Mouse (Mus musculus): ENCODE results near the gene Rhbdf1.
A peak's percentile ranks its signal among the peaks of the same experiment; 100 is the strongest.

Rhbdf1 gene

DNA sequence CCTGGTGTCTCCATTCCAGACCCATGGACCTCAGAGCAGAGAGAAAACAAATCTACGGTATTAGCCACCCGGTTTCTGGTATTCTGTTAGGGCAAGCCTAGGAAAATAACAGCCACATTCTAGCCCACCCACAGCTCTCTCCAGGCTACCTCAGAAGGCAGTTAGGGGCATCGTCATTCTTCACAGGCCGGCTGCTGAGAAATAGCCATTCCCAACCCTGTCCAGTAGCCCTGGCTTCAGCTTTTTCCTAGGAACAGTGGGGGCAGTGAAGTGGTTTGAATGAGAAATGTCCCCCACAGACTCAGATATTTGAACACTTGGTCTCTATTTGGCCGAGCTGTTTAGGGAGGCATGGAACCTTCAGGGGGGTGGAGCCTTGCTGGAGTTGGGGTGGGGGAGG, 32.7 kb downstream of the Rhbdf1 start:
- no peak for DNase-seq (ENCODE audit: low read depth)

DNA sequence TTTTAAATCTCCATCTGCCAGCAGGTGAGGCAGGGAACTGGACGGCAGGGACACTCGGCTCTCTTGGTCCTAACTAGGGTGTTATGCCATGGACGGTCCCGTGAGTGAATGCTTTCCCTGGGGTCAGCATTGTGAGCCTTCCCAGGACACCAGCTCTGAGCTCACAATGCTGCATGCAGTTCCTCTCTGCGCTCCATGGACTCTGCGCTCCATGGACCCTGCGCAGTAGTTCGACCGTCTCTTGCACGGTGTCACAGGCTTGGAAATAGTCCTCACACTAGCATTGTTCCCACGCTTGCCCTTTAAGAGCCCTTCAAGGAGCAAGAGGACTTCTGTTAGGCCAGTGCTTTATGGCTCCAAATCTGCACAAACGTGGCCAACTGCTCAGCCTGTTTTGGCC, 33.2 kb downstream of the Rhbdf1 start:
- no peak for DNase-seq (ENCODE audit: low read depth)

DNA sequence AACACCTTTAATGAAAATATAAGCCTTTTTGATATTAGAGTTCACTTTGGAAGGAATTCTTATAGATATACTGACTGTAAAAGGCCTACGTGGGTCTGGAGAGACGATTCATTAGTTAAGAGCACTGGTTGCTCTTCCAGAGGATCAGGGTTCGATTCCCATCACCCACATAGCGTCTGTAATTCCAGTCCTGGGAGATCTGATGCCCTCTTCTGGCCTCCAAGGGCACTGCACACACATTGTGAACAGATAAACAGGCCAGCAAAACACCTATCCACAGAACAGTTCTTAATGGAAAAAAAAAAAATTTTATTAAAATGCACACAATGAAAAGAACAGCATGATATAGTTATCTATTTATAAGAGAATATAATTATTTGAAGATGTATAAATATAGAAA, 34.8 kb downstream of the Rhbdf1 start:
- no peak for DNase-seq (ENCODE audit: low read depth)

DNA sequence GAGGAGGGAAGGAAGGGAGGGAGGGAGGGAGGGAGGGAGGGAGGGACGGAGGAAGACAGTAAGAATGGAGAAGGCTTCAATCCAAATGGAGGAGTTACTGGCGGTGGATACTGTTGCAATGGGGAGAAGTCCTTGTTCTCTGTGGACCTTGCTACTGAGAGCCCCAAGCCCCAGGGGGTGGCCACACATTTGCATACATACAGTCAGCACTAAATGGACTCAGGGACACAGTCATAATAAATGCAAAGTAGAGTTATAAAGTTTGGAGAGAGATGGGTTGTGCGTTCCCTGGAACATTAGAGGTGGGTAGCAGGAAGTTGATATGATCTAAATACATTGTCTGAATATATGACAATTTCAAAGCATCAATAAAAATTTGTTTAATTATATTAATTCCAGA, 36.1 kb downstream of the Rhbdf1 start:
- no peak for DNase-seq (ENCODE audit: low read depth)

DNA sequence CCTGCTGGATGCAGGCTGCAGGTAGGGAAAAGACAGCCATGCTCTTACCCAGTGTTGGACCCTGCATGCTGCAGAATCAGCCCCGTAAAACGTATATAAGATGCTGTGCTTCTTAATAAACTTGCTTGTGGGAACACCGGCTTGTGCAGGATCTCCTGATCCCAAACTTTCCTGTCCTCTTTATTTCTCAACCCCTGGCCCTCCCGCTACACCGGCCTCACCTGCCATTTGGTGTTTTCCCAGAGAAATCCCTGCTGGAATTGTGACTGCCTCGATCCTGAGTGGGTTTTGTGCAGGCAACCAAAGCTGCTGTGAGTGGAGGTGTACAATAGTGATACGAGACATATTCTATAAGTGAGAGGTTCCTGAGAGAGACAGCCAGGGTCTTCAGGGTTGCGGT, 37.6 kb downstream of the Rhbdf1 start:
- no peak for DNase-seq (ENCODE audit: low read depth)

DNA sequence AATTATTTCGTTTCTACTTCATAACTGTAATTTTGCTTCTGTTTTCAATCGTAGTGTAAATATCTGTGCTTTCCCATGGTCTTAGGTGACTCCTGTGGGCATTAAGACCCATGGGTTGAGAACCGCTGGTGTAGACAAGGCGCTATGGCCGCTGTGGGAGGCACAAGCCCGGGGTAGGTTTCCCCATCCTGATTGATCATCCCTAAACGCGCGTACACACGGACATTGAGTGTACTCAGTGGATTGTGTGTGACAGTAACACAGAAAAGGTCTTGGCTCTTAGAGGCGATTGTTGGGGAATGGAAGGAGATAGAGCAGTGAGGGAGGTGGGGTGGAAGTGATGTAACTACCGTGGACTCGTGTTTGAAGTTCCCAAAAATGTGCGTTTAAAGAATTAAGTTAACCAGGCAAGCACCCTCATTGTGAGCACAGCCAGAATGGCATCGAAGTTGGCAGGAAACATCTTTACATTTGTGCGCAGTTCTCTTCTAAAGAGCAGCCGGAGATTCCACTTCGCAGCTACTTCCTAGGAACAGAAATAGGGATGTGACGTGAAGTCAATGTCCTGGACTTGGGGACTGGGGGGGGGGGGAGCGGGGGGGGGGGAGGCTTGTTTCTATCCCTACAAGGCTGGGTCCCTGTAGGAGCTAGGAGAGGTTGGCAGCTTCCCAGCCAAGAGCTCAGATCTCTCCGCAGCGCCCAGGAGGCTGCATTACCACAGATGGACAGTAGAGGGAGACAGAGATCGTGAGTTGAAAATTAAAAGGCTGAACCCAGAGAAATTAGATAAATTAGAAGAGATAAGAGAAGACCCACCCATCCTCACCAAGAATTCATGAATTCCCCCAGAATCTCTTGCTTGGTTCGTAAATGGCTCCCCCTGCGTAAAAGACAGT, 39.9 kb downstream of the Rhbdf1 start:
- peak; percentile 38 for DNase-seq (ENCODE audit: low read depth)

DNA sequence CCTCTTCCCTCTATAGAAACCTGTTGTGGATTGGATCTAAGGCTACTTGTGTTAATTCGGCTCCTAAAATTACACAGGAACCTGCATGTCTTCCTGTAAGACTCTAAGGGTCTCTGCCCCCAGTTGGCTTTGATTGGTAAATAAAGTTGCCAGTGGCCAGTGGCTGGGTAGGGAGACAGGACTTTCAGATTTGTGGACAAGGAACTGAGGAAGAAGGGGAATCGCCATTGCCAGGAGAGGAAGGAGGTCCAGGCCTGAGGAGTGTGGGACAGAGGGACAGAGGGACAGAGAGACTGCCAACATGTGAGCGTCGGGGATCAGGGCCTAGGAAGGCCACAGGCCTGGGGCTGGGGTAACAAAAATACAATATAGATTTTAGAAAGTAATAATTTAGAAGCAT, 40.9 kb downstream of the Rhbdf1 start:
- no peak for DNase-seq (ENCODE audit: low read depth)

DNA sequence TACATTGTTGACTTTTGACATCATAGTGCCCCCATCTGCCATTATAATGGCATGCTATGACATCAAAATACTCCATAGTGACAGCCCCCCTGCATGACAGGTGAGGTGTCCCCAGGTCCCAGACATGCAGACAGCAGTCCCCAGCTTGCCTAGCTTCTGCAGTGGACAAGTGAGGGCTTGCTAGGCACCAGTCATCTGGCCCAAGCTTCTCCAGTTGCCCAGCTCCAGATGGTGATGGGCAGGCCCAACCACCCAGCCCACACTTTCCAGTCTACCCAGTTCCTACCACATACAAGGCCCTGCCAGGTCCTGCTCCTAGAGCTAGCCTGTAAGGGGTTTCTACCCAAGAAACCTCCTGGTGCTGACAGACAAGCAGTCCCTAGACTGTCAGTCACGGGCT, 43.6 kb downstream of the Rhbdf1 start:
- DNase-seq (ENCODE audit: low read depth): no peak

DNA sequence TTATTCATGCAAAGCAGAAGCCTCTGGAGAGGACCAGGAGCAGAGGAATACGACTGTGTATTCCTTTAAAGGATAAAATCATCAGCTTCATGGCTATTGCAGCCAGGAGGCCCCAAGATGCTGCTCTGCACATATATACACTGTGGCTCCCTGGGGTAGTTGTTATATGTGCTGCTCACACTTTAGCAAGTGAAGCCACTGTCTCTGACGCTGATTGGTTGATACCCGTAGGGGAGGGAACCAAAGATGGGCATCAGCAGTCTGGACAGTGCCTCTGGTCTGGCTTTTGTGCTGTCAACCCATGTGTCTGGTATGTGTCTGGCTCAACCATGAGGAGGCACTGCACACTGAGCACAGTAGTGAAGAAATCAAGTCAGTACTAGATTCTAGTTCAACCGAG, 55.4 kb downstream of the Rhbdf1 start:
- no peak for DNase-seq (ENCODE audit: low read depth)

DNA sequence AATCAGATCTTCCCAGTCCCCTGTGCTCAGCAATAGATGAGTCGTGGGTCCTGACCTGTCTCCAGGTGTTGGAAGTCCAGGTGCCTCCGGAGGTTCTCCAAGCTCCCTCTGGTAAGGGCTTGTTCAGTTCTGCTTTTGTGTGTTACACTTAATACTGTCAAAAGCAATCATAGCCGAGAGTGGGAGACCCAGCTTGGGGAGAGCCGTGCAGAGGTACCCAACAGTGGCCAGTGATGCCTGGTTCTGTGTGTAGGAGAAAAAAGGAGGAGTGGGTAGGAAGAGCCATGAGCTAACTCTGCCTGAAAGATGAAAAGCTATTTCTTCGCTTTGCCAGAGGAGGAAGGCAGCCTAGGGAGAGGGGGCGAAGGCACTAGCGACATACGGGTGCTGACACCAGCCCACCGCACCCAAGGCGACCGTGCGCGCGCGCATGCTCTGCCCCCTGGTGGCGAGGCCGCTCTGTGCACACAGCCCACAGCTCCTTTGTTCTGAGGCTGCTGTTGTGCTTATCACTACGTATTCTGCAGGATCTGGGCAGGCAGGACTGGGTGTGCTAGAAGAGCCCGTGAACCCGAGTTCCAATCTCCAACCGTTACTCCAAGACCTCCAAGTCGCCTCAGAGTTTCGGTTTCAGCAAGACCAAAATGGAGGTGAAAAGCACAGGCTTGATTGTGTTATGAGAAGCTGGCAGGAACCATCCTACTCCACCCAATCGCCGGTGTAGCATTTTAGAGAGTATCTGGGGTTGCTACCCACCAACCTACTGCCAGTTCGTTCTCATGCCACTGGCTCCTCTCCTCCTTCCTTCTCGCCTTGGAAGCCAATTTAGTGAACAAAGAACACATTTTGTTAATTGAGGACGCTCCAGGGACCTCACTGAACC, 59.9 kb downstream of the Rhbdf1 start:
- DNase-seq (ENCODE audit: low read depth): no peak

DNA sequence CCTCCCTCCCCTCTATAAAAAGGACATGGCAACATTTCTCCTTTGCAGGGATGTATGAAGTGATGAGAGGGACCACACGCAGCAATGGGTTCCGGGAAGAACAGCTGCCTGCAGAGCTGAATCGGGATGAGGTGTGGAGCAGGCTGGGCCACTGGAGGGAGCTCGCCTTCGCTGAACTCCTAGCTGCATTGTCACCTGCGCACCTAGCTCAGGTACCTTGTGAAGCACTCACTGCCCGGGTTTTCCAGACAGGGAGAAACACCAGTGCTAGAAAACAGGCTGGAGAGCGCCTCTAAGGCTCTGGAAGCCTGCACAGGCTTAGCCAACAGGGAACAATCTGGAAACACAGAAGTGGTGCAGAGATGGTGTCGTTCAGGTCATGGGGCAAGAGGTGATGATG, 60.6 kb downstream of the Rhbdf1 start:
- no peak for DNase-seq (ENCODE audit: low read depth)

DNA sequence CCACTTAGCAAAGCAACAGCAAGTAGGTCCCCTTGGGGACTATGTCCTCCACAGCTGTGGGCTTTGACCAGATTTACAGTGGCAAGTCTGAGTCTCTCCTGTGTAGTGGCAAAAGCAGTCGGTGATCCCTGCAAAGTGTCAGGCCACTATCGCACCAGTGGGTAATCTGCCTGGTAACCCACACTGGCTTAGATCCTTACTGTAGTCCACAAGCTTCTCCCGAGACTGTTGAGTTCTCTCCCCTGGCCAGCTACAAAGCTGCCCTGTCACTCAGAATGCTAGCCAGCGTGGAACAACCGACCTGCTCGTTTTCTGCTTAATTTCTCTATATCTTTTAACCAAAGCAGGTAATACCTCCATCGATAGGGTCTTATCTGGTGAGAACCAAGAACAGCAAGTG, 61.8 kb downstream of the Rhbdf1 start:
- DNase-seq (ENCODE audit: low read depth): no peak

Measured in fibroblast of lung, adult 2 months (primary cell).